Mouse (Mus musculus): ENCODE data around the gene Scn8a.

Scn8a gene

DNA sequence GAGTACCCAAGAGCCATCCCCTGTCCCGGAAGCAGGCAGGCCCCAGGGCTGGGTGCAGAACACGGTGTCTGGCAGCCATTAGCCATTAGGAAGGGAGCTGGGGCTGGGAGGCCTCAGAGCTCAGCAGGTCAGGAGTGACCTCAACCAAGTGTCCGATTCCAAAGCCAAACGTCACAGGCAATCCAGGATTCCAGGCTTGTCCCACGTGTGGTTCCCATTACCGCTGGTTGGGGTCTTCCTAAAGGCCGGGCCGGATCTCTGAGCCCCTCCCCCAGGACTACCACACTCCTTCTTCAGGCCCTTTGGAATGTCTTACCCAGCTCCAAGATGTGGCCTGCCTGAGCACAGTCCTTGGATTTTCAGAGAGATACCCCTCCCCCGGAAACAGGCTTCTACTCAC, 225.3 kb downstream of the Scn8a start:
- no peak for DNase-seq (ENCODE audit: low spot score)

GRCm38 (mm10) chr15:101095392-101095791, 225.7 kb downstream of the Scn8a start:
- DNase-seq (ENCODE audit: low spot score), result no peak
